Mouse (Mus musculus) C2C12 (cell line): ENCODE measurements around the gene Erp27. TPM values are rescaled to one million over a fixed set of nuclear protein-coding genes. Genes with fewer than 3 reads are reported as not detected.

ENCODE experiments used
- H3K27me3 ChIP-seq: one replicate; pipeline ENCODE4 v1.6.1; 2011; ENCODE audit not compliant: control insufficient read depth, insufficient read depth, insufficient read length
- H3K36me3 ChIP-seq: one replicate; pipeline ENCODE4 v1.6.1; 2011; ENCODE audit not compliant: control insufficient read depth, insufficient read depth
- H3K4me3 ChIP-seq: one replicate; pipeline ENCODE4 v1.5.1; 2011; ENCODE audit warnings: mild to moderate bottlenecking, control low read depth; ENCODE audit not compliant: poor library complexity, insufficient read depth, severe bottlenecking
- H3K79me2 ChIP-seq: one replicate; pipeline ENCODE4 v1.6.1; 2011; ENCODE audit not compliant: control insufficient read depth, insufficient read depth
- H3K79me3 ChIP-seq: one replicate; pipeline ENCODE4 v1.6.1; 2011; ENCODE audit warnings: low read depth, control low read depth
- H3ac ChIP-seq: one replicate; pipeline ENCODE3; 2011; ENCODE audit warnings: low read depth; ENCODE audit not compliant: control insufficient read depth, insufficient read length
- CEBPB ChIP-seq: IDR thresholded peaks from one replicate; pipeline ENCODE4 v1.6.1; 2011; ENCODE audit warnings: low read depth, mild to moderate bottlenecking, control low read depth, moderate library complexity
- CTCF ChIP-seq: IDR thresholded peaks from one replicate; pipeline ENCODE4 v1.5.1; 2011; ENCODE audit not compliant: control insufficient read depth, insufficient read depth, insufficient read length
- FOSL1 ChIP-seq: IDR thresholded peaks from one replicate; pipeline ENCODE4 v1.8.0; 2011; ENCODE audit warnings: mild to moderate bottlenecking, low read length; ENCODE audit not compliant: poor library complexity, insufficient read depth, severe bottlenecking
- MAX ChIP-seq: IDR thresholded peaks from one replicate; pipeline ENCODE4 v1.6.1; 2011; ENCODE audit warnings: mild to moderate bottlenecking, control low read depth
- MYOD1 ChIP-seq: IDR thresholded peaks from one replicate; pipeline ENCODE4 v1.6.1; 2011; ENCODE audit warnings: low read depth; ENCODE audit not compliant: control insufficient read depth, insufficient read length
- MYOG ChIP-seq: IDR thresholded peaks from one replicate; pipeline ENCODE4 v1.6.1; 2011; ENCODE audit not compliant: control insufficient read depth, insufficient read length; ENCODE audit errors: extremely low read depth
- USF1 ChIP-seq: IDR thresholded peaks from one replicate; pipeline ENCODE4 v1.6.1; 2011; ENCODE audit warnings: low read depth, mild to moderate bottlenecking, control low read depth, moderate library complexity
- polyA plus RNA-seq: library from polyadenylated mRNA; unstranded; fragments of >200 nt; fragmentation: generic; extraction: Trizol; gene quantifications from one replicate; pipeline ENCODE4 v1.2.1, GENCODE M21; 2012; ENCODE audit warnings: missing spikeins

Gene Erp27
- polyA plus RNA-seq, 1 experiment: 0.04 TPM

- H3ac ChIP-seq: no peak overlapping the region
- H3K4me3 ChIP-seq: no peak overlapping the region
- TF ChIP-seq MAX (no peak), CTCF (no peak), MYOG (no peak), MYOD1 (no peak), FOSL1 (no peak), USF1 (no peak)
- no peaks in the 10 kb centered on the region for H3K79me3 ChIP-seq
- no peaks in the 10 kb centered on the region for H3K36me3 ChIP-seq
- no peaks in the 10 kb centered on the region for H3K79me2 ChIP-seq
- no peaks in the 10 kb centered on the region for H3K27me3 ChIP-seq
Measured at GRCm38 (mm10) chr6:136937117-136937516, 15.1 kb upstream of the Erp27 start.

- TF ChIP-seq MYOG (no peak), CTCF (no peak), MYOD1 (no peak), MAX (no peak)
- H3K79me2 ChIP-seq: no peaks in the 10 kb centered on the region
- no peaks in the 10 kb centered on the region for H3K79me3 ChIP-seq
- no peak overlapping the region for H3ac ChIP-seq
- no peaks in the 10 kb centered on the region for H3K27me3 ChIP-seq
- H3K4me3 ChIP-seq: no peak overlapping the region
- H3K36me3 ChIP-seq: no peaks in the 10 kb centered on the region
Measured at GRCm38 (mm10) chr6:136936361-136936760, 14.4 kb upstream of the Erp27 start.

GRCm38 (mm10) chr6:136935233-136935632 is 13.3 kb upstream of the Erp27 start:
- no peaks in the 10 kb centered on the region for H3K79me2 ChIP-seq
- no peaks in the 10 kb centered on the region for H3K36me3 ChIP-seq
- no peaks in the 10 kb centered on the region for H3K79me3 ChIP-seq
- H3ac ChIP-seq: no peak overlapping the region
- no peaks in the 10 kb centered on the region for H3K27me3 ChIP-seq
- no peak overlapping the region for H3K4me3 ChIP-seq
- no peak for TF ChIP-seq MAX
- TF ChIP-seq MYOG: no peak
- TF ChIP-seq FOSL1: no peak
- TF ChIP-seq CEBPB: no peak
- no peak for TF ChIP-seq MYOD1
- no peak for TF ChIP-seq CTCF
- no peak for TF ChIP-seq USF1

GRCm38 (mm10) chr6:136934068-136934467 is 12.1 kb upstream of the Erp27 start:
- H3ac ChIP-seq: no peak overlapping the region
- no peaks in the 10 kb centered on the region for H3K79me3 ChIP-seq
- H3K36me3 ChIP-seq: no peaks in the 10 kb centered on the region
- H3K79me2 ChIP-seq: no peaks in the 10 kb centered on the region
- no peak overlapping the region for H3K4me3 ChIP-seq
- no peak for TF ChIP-seq FOSL1
- TF ChIP-seq MYOG: no peak
- TF ChIP-seq CEBPB: no peak
- no peak for TF ChIP-seq CTCF
- TF ChIP-seq MAX: no peak
- no peak for TF ChIP-seq MYOD1
- no peak for TF ChIP-seq USF1
- no peaks in the 10 kb centered on the region for H3K27me3 ChIP-seq

GRCm38 (mm10) chr6:136931246-136931645 is 9.3 kb upstream of the Erp27 start:
- no peaks in the 10 kb centered on the region for H3K27me3 ChIP-seq
- H3ac ChIP-seq: no peak overlapping the region
- H3K36me3 ChIP-seq: no peaks in the 10 kb centered on the region
- TF ChIP-seq CEBPB: no peak
- TF ChIP-seq MYOD1: no peak
- TF ChIP-seq MYOG: no peak
- no peak for TF ChIP-seq USF1
- TF ChIP-seq FOSL1: no peak
- TF ChIP-seq MAX: no peak
- no peak for TF ChIP-seq CTCF
- H3K79me2 ChIP-seq: no peaks in the 10 kb centered on the region
- H3K79me3 ChIP-seq: no peaks in the 10 kb centered on the region
- H3K4me3 ChIP-seq: no peak overlapping the region

- no peaks in the 10 kb centered on the region for H3K79me3 ChIP-seq
- H3K79me2 ChIP-seq: no peaks in the 10 kb centered on the region
- no peaks in the 10 kb centered on the region for H3K36me3 ChIP-seq
- no peak overlapping the region for H3ac ChIP-seq
- TF ChIP-seq MAX: no peak
- no peak for TF ChIP-seq USF1
- TF ChIP-seq MYOD1: no peak
- no peak for TF ChIP-seq FOSL1
- H3K4me3 ChIP-seq: no peak overlapping the region
- no peaks in the 10 kb centered on the region for H3K27me3 ChIP-seq
Measured at GRCm38 (mm10) chr6:136930677-136931076, 8.7 kb upstream of the Erp27 start.
